Mouse (Mus musculus) cerebellum, adult 11-12 months (tissue): ENCODE data around the gene Asic2.

Experiments
- DNase-seq: peaks from one replicate; pipeline ENCODE4 v3.0.0; 2022

Gene Asic2

GRCm38 (mm10) chr11:80884521-80885231, 1083.6 kb downstream of the Asic2 start:
- DNase-seq: peak; percentile 66

GRCm38 (mm10) chr11:80882229-80882810, 1085.9 kb downstream of the Asic2 start:
- no peak for DNase-seq

- no peak for DNase-seq
These were observed 1090.2 kb downstream of the Asic2 start for GRCm38 (mm10) chr11:80878026-80878425.

- DNase-seq: peak; percentile 91
These were observed 1091.1 kb downstream of the Asic2 start for GRCm38 (mm10) chr11:80877131-80877651.

GRCm38 (mm10) chr11:80872509-80873474, 1095.5 kb downstream of the Asic2 start:
- DNase-seq: peak; percentile 64

GRCm38 (mm10) chr11:80868039-80868438, 1100.2 kb downstream of the Asic2 start:
- DNase-seq: no peak

- DNase-seq: no peak
These were observed 1105.3 kb downstream of the Asic2 start for GRCm38 (mm10) chr11:80862941-80863340.

- DNase-seq: no peak
These were observed 1110.2 kb downstream of the Asic2 start, which contains the start of gene Spaca3 for GRCm38 (mm10) chr11:80858065-80858464. Gene Spaca3 (plus strand): TSS chr11:80858365.

- no peak for DNase-seq
These were observed 1111.4 kb downstream of the Asic2 start for GRCm38 (mm10) chr11:80856827-80857226.

GRCm38 (mm10) chr11:80854908-80855307, 1113.3 kb downstream of the Asic2 start:
- no peak for DNase-seq

GRCm38 (mm10) chr11:80854430-80854829, 1113.8 kb downstream of the Asic2 start:
- DNase-seq: no peak

- no peak for DNase-seq
These were observed 1115.2 kb downstream of the Asic2 start for GRCm38 (mm10) chr11:80853014-80853413.

GRCm38 (mm10) chr11:80851859-80852258, 1116.4 kb downstream of the Asic2 start:
- no peak for DNase-seq

GRCm38 (mm10) chr11:80848131-80848530, 1120.1 kb downstream of the Asic2 start:
- DNase-seq: no peak

GRCm38 (mm10) chr11:80846115-80846514, 1122.1 kb downstream of the Asic2 start:
- no peak for DNase-seq

- no peak for DNase-seq
These were observed 1122.8 kb downstream of the Asic2 start for GRCm38 (mm10) chr11:80845486-80845885.

- no peak for DNase-seq
These were observed 1124.8 kb downstream of the Asic2 start for GRCm38 (mm10) chr11:80843435-80843834.

- DNase-seq: no peak
These were observed 1129.5 kb downstream of the Asic2 start for GRCm38 (mm10) chr11:80838724-80839123.

- no peak for DNase-seq
These were observed 1132.4 kb downstream of the Asic2 start for GRCm38 (mm10) chr11:80835841-80836240.

GRCm38 (mm10) chr11:80835395-80835794, 1132.9 kb downstream of the Asic2 start:
- no peak for DNase-seq
